Mouse (Mus musculus) myocyte (in vitro differentiated cells): ENCODE data around the gene Maged2.
"Not testable (repeated sequence)": the region's sequence is repeated elsewhere in the genome, so short reads cannot be mapped to it uniquely, and the experiment has no call there.

Experiments used
- CEBPB ChIP-seq: IDR thresholded peaks from 2 replicates; pipeline ENCODE4 v1.6.1; 2011; ENCODE audit warnings: mild to moderate bottlenecking, moderate library complexity; ENCODE audit not compliant: poor library complexity, insufficient read depth, severe bottlenecking
- E2F4 ChIP-seq: IDR thresholded peaks from one replicate; pipeline ENCODE4 v1.6.1; 2011; ENCODE audit warnings: mild to moderate bottlenecking, control low read depth, moderate library complexity; ENCODE audit not compliant: insufficient read depth
- MAX ChIP-seq: IDR thresholded peaks from one replicate; pipeline ENCODE4 v1.6.1; 2011; ENCODE audit warnings: low read depth, mild to moderate bottlenecking, control low read depth
- MYOD1 ChIP-seq, 3 experiments: IDR thresholded peaks; one replicate each; pipeline ENCODE4 v1.6.1; 2011; ENCODE audit warnings: control low read depth in 2 of 3, low read depth in 2 of 3, mild to moderate bottlenecking in 2 of 3, moderate library complexity in 1 of 3; ENCODE audit not compliant: insufficient read length in 2 of 3, control insufficient read depth in 1 of 3
- MYOG ChIP-seq, 3 experiments: IDR thresholded peaks; one replicate each; pipeline ENCODE4 v1.6.1; 2011; ENCODE audit warnings: control low read depth in 2 of 3, low read depth in 2 of 3, mild to moderate bottlenecking in 2 of 3; ENCODE audit not compliant: insufficient read length in 2 of 3, control insufficient read depth in 1 of 3, insufficient read depth in 1 of 3
- POLR2A ChIP-seq: IDR thresholded peaks from one replicate; pipeline ENCODE4 v1.6.1; 2011; ENCODE audit warnings: low read depth, mild to moderate bottlenecking, control low read depth, moderate library complexity; ENCODE audit not compliant: insufficient read length
- POLR2AphosphoS2 ChIP-seq: IDR thresholded peaks from one replicate; pipeline ENCODE4 v1.6.1; 2011; ENCODE audit warnings: low read depth, control low read depth; ENCODE audit not compliant: insufficient read length
- REST ChIP-seq: IDR thresholded peaks from one replicate; pipeline ENCODE4 v1.6.1; 2011; ENCODE audit warnings: mild to moderate bottlenecking, control low read depth, moderate library complexity; ENCODE audit not compliant: insufficient read depth, insufficient read length
- SRF ChIP-seq: IDR thresholded peaks from one replicate; pipeline ENCODE4 v1.6.1; 2011; ENCODE audit warnings: low read depth; ENCODE audit not compliant: control insufficient read depth, insufficient read length
- TCF12 ChIP-seq: IDR thresholded peaks from one replicate; pipeline ENCODE4 v1.6.1; 2011; ENCODE audit warnings: mild to moderate bottlenecking, control low read depth; ENCODE audit not compliant: poor library complexity, insufficient read depth, severe bottlenecking
- USF1 ChIP-seq: IDR thresholded peaks from one replicate; pipeline ENCODE4 v1.6.1; 2011; ENCODE audit warnings: low read depth, mild to moderate bottlenecking, control low read depth, moderate library complexity

- TF ChIP-seq POLR2A; CEBPB; MAX; REST; USF1; MYOG (IDR thresholded peaks at IDR 0.05; ENCODE audit: control insufficient read depth in 1 of 3, insufficient read depth in 1 of 3, insufficient read length in 2 of 3, low read depth in 2 of 3); E2F4; POLR2AphosphoS2; TCF12; MYOD1 (IDR thresholded peaks at IDR 0.05; ENCODE audit: control insufficient read depth in 1 of 3, insufficient read length in 2 of 3, low read depth in 2 of 3); SRF: not testable (repeated sequence)
Measured at GRCm38 (mm10) chrX:150843257-150843656, 29.1 kb upstream of the Maged2 start.
